Mouse (Mus musculus) lung, embryonic 15.5 days (tissue): ENCODE measurements around the gene Gnpat. TPM values are rescaled to one million over a fixed set of nuclear protein-coding genes. Genes with fewer than 3 reads are reported as not detected.

Experiments
- ATAC-seq: fragments of 200-750 bp; cut with Nextera tagmentation; 2 replicates; pipeline ENCODE4 v1.8.0; 2017; ENCODE audit warnings: moderate number of reproducible peaks, borderline replicate concordance; ENCODE audit not compliant: low FRiP score, low TSS enrichment; ENCODE audit errors: extremely low read depth
- H3K27ac ChIP-seq: fragments of 300-500 bp; sonication (generic); 2 replicates; pipeline ENCODE4 v1.5.1; 2015; ENCODE audit warnings: moderate library complexity, mild to moderate bottlenecking, inconsistent platforms
- H3K27me3 ChIP-seq: fragments of 300-500 bp; sonication (generic); 2 replicates; pipeline ENCODE4 v1.6.1; 2015; ENCODE audit warnings: inconsistent platforms
- H3K36me3 ChIP-seq: fragments of 300-500 bp; sonication (generic); 2 replicates; pipeline ENCODE4 v1.6.1; 2015; ENCODE audit warnings: inconsistent platforms
- H3K4me1 ChIP-seq: fragments of 300-500 bp; sonication (generic); 2 replicates; pipeline ENCODE4 v1.6.1; 2015; ENCODE audit warnings: inconsistent platforms
- H3K4me2 ChIP-seq: fragments of 300-500 bp; sonication (generic); 2 replicates; pipeline ENCODE4 v1.6.1; 2015; ENCODE audit warnings: inconsistent platforms, mild to moderate bottlenecking, moderate library complexity
- H3K4me3 ChIP-seq: fragments of 300-500 bp; sonication (generic); 2 replicates; pipeline ENCODE4 v1.5.1; 2015; ENCODE audit warnings: mild to moderate bottlenecking, inconsistent platforms
- H3K9ac ChIP-seq: fragments of 300-500 bp; sonication (generic); 2 replicates; pipeline ENCODE4 v1.6.1; 2015; ENCODE audit warnings: inconsistent platforms
- H3K9me3 ChIP-seq: fragments of 300-500 bp; sonication (generic); 2 replicates; pipeline ENCODE4 v1.6.1; 2016; ENCODE audit warnings: inconsistent platforms
- WGBS: fragments of 180-500 bp; shearing (Covaris S2); methylation state at CpG from one replicate; pipeline ENCODE4 v1.1.7; 2015; 5-methylcytosine and 5-hydroxymethylcytosine counted together
- polyA plus RNA-seq: library from polyadenylated mRNA; unstranded; fragments of >200 nt; fragmentation: Nextera tagmentation; extraction: Ambion mirVana; gene quantifications from 2 replicates; pipeline ENCODE4 v1.2.1, GENCODE M21; 2015

The Gnpat gene
- polyA plus RNA-seq, 1 experiment from 2014 or later = 99.0 TPM

GRCm38 (mm10) chr8:124930086-124930485 lies 67.3 kb downstream of the Gnpat start:
- Histone ChIP-seq H3K4me3 (no peak overlapping the region), H3K4me2 (no peak overlapping the region), H3K36me3 (no peaks in the 10 kb centered on the region), H3K27ac (no peak overlapping the region), H3K9ac (no peak overlapping the region), H3K27me3 (no peaks in the 10 kb centered on the region), H3K9me3 (no peaks in the 10 kb centered on the region), H3K4me1 (peaks cover 17% of the 10 kb centered on the region)
- no peak for ATAC-seq
- WGBS = 83% methylated on average over 13 of the region's 13 CpGs

- Histone ChIP-seq H3K9me3 (no peaks in the 10 kb centered on the region), H3K4me2 (no peak overlapping the region), H3K9ac (no peak overlapping the region), H3K4me1 (peaks cover 17% of the 10 kb centered on the region), H3K4me3 (no peak overlapping the region), H3K27me3 (no peaks in the 10 kb centered on the region), H3K27ac (no peak overlapping the region), H3K36me3 (no peaks in the 10 kb centered on the region)
- 82% methylated on average over 4 of the region's 4 CpGs for WGBS
- no peak for ATAC-seq
These were observed 67.8 kb downstream of the Gnpat start for GRCm38 (mm10) chr8:124930649-124931048.

- H3K4me2 ChIP-seq = no peak overlapping the region
- 74% methylated on average over 3 of the region's 3 CpGs for WGBS
- H3K9ac ChIP-seq = no peak overlapping the region
- H3K27ac ChIP-seq = no peak overlapping the region
- H3K36me3 ChIP-seq = no peaks in the 10 kb centered on the region
- peaks cover 1% of the 10 kb centered on the region; the same call in 1 of the 2 replicates for H3K4me1 ChIP-seq
- H3K4me3 ChIP-seq = no peak overlapping the region
- ATAC-seq = no peak
- no peaks in the 10 kb centered on the region for H3K9me3 ChIP-seq
- H3K27me3 ChIP-seq = no peaks in the 10 kb centered on the region
These were observed 69.6 kb downstream of the Gnpat start for GRCm38 (mm10) chr8:124932435-124932834.

DNA sequence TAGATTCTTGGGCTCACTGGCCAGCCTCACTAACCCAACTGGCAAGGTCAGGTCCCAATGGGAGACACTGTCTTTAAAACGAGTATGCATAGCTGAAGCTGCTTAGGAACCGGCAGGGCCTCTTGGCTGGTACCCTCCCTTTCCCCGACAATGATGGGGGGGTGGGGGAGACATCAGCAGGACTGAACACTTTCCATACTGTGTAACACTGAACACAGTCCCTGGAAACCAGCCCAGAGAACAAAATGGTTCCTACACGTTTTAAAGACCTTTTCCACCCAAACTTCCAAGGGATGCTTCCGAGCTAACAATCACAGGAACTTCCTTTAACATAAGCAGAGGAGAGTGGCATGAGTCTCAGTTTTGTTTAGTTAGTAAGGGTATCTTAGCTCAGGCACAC lies 72.3 kb downstream of the Gnpat start:
- Histone ChIP-seq H3K9me3 (no peaks in the 10 kb centered on the region), H3K4me1 (no peaks in the 10 kb centered on the region), H3K4me3 (no peak overlapping the region), H3K9ac (no peak overlapping the region), H3K36me3 (peaks cover 4% of the 10 kb centered on the region; the same call in 1 of the 2 replicates), H3K27me3 (no peaks in the 10 kb centered on the region), H3K4me2 (no peak overlapping the region), H3K27ac (no peak overlapping the region)
- no peak for ATAC-seq
- WGBS = 81% methylated on average over 5 of the region's 5 CpGs

GRCm38 (mm10) chr8:124936699-124937098 lies 73.9 kb downstream of the Gnpat start:
- Histone ChIP-seq H3K4me1 (no peaks in the 10 kb centered on the region), H3K27me3 (no peaks in the 10 kb centered on the region), H3K9me3 (no peaks in the 10 kb centered on the region), H3K4me2 (no peak overlapping the region), H3K27ac (no peak overlapping the region), H3K36me3 (peaks cover 7% of the 10 kb centered on the region; the same call in 1 of the 2 replicates), H3K9ac (no peak overlapping the region), H3K4me3 (no peak overlapping the region)
- 94% methylated on average over 10 of the region's 10 CpGs for WGBS
- ATAC-seq = no peak

- no peak overlapping the region for H3K27ac ChIP-seq
- ATAC-seq = no peak
- 87% methylated on average over 4 of the region's 4 CpGs for WGBS
These were observed 74.5 kb downstream of the Gnpat start for GRCm38 (mm10) chr8:124937293-124937692.

More at GRCm38 (mm10) chr8:124937293-124937692, 74.5 kb downstream of the Gnpat start:
- Histone ChIP-seq H3K9ac (no peak overlapping the region), H3K36me3 (peaks cover 7% of the 10 kb centered on the region; the same call in 1 of the 2 replicates), H3K4me1 (no peaks in the 10 kb centered on the region), H3K4me3 (no peak overlapping the region), H3K9me3 (no peaks in the 10 kb centered on the region), H3K27me3 (no peaks in the 10 kb centered on the region), H3K4me2 (no peak overlapping the region)

Other genes starting within 250 kb of the Gnpat start
- 29.9 and 30.1 TPM in 2 replicates for gene 2310022B05Rik, start 199.7 kb upstream of the Gnpat start, polyA plus RNA-seq
- gene Ttc13, start 141.1 kb upstream of the Gnpat start, polyA plus RNA-seq = 47.0 and 49.7 TPM in 2 replicates
- 21.8 and 23.8 TPM in 2 replicates for gene Arv1, start 140.9 kb upstream of the Gnpat start, polyA plus RNA-seq
- 11.3 and 14.4 TPM in 2 replicates for gene Fam89a, start 111.2 kb upstream of the Gnpat start, polyA plus RNA-seq
- gene Trim67, start 69.9 kb upstream of the Gnpat start, polyA plus RNA-seq = 0.66 and 0.67 TPM in 2 replicates
- gene 2810004N23Rik, start 87 bp downstream of the Gnpat start, polyA plus RNA-seq = 42.0 and 43.9 TPM in 2 replicates
- gene Exoc8, start 34.7 kb downstream of the Gnpat start, polyA plus RNA-seq = 8.8 and 9.7 TPM in 2 replicates
- 10.3 and 10.5 TPM in 2 replicates for gene Sprtn, start 34.9 kb downstream of the Gnpat start, polyA plus RNA-seq
- gene Egln1, start 86.3 kb downstream of the Gnpat start, polyA plus RNA-seq = 12.0 and 13.3 TPM in 2 replicates
- 118 and 123 TPM in 2 replicates for gene Tsnax, start 150.0 kb downstream of the Gnpat start, polyA plus RNA-seq
- 2.9 and 3.0 TPM in 2 replicates for gene Disc1, start 191.2 kb downstream of the Gnpat start, polyA plus RNA-seq